Mouse (Mus musculus) T-helper 1 cell (primary cell): ENCODE data around the gene Elmo1.

Experiments used
- in situ Hi-C: fragments of 300-600 bp; cut with MboI, MseI; formaldehyde crosslinking; loops from one replicate; pipeline ENCODE4 v1.15.1; 2025; ENCODE audit warnings: high pct_unique_total_duplicates

The Elmo1 gene

DNA sequence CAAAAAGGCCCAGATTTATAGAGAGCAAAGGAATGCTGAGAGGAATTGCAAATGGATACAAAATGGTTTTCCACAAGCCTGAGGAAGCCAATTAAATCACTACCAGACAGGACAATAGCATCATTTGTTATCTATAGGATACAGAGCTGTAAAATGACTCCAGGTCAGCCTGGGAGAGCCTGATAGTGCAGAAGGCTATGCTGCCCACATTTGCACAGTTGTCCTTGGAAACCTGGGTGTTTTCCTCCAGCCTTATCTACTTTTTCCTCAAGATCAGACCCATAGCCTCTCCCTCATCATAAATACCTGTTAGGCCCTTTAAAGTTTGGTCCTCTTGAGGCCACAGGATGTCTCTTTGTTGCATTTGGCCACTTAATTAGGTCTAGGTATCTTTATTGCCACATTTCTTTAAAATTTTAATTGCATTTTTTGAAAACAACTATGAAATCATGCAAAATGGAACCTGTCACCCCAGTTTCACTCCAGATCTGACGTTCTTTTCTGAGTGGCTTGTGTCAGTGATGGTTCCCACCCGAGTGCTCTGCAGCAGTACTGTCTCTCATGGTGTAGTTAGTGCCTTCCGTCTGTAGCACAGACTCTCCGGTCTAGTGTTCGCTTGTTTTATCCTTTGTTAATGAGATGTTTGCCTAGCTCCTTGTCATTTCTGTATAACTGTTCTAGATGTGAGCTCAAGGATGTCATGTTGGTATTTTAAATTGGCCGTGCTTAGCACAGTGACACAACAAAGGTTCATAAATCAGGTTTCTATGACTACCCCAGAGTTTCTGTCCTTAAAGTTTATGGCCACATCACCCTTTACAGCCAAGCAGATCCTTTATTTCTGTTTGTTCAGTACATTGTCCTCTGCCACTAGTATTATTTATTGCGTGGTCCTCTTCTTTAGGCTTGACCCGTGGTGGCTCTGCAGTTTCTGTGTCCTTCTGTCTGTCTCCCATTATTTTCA lies 167.4 kb downstream of the Elmo1 start:
- in situ Hi-C loops, result no loop called here

DNA sequence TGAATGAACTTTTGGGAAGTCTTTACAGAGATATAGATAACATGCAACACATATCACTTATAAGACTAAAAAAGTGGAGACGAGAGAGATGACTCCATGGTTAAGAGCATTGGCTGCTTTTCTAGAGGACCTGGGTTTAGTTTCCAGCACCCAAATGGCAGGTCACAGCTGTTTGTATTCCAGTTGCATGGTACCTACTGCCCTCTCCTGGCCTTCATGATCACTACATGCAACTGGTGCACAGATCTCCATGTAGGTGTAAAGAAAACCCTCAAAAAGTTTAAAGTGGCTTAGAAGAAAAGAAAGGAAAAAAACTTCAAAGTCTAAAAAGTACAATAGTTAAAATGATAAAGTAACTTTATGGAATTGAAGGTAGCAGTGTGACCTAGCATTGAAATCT lies 172.8 kb downstream of the Elmo1 start:
- in situ Hi-C loops, result no loop called here

DNA sequence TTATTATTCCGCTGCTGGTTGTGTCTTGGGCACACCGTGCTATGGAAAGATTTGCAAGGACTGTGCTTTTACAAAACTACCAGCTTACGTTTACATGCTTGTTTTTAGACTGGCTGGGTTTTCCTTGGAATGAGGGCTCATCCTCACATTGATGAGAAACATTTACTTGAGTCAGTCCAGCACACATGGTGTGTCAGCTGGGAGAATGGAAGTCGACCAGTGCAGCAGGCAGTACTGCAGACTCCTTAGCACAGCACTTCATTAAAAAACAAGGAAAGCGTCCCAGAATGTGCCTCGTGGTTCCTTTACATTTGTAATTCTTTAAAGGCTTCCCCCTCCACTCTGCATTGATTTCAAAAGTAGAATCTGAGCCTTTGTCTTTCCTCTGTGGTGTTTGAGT lies 179.8 kb downstream of the Elmo1 start:
- in situ Hi-C loops, result no loop called here

DNA sequence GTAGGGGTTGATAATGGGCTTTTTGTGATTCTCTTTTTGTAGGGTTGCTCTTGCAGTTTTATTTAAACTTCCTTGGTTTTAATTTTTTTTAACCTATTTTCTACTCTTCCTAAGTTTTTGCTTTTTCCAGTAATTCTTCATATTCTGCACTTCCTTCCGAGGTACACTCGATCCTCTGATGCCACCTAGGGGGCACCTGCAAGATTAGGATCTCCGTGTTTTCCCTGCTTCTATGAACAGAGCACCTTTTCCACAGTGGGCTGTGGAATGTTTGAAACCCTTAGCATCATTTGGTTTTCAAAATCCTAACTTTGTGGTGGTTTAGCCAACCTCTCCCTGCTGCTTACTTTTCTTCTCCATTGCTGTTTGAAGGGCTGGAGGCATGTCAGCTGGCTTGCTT lies 181.4 kb downstream of the Elmo1 start:
- in situ Hi-C loops, result no loop called here

DNA sequence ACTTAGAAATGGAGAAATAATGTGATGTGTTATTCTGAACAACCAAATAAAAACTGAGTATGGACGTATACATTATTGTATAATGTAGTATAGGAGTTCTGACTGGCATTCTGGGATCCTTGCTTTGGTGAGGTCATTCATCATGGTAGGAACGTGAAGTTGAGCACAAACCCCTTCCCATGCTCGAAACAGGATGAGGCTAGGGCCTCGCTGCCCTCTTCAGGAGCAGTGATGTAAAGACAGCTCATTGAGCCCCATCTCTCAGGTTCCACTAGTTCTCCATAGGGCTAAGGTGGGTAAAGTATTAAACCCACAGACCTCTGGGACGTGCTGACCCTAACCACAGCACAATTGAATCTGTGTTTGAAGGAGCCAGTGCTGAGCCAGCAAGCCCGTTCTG lies 182.2 kb downstream of the Elmo1 start:
- in situ Hi-C loops, result no loop called here

DNA sequence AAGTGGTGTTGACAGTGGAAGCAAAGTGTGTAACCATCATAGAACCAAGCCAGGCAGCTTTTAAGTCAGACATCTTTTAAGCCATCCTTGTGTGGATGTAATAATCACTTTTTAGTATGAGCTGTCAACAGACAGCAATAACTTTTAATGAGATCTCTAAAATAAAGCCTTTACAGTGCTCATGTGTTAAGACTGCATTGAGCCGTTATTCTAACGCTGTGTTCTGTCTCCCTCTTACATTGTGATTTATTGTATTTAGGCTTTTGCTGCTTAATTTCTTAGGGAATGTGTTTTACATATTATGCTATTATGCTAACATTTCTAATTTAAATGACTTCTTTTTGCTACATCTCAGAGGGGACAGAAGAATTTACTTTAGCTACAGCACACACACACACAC lies 189.5 kb downstream of the Elmo1 start:
- in situ Hi-C loops, result no loop called here

DNA sequence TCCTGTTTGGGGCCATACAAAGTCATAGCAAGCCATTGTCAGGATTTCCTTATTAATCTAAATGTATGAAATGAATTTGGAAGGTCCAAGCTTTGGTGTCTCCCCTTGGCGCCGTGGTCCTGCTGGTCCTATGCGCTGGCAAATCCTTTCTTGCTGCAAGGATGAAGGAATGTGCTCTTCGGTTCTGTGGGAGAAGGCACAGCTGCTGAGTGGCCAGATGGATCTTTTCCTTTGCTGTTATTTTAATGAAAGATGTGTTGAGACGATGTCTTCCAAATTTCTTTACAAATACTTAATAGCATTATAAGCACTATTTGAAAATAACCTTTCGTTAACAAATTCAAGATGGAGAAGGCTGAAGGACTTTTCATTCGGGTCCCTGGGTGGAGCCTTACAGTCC lies 193.5 kb downstream of the Elmo1 start:
- in situ Hi-C loops, result no loop called here

DNA sequence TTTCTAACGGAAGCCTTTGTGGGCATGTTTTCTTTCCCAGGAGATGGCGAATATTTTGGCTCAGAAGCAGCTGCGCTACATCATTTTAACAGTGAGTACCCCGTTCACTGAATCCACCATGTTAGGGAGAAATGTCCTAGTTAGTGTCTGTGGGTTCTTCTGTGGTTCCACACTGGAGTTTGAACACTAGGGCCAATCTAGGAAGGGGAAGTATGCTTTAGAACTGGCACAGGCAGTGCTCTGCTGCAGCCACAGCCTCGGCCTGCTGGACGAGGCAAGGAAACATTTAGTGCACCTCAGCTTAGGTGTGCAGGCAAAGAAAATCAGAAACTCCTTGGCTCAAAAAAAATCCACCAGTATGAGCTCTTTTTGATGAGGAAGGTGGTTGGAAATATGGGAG lies 196.3 kb downstream of the Elmo1 start:
- in situ Hi-C loops, result no loop called here

DNA sequence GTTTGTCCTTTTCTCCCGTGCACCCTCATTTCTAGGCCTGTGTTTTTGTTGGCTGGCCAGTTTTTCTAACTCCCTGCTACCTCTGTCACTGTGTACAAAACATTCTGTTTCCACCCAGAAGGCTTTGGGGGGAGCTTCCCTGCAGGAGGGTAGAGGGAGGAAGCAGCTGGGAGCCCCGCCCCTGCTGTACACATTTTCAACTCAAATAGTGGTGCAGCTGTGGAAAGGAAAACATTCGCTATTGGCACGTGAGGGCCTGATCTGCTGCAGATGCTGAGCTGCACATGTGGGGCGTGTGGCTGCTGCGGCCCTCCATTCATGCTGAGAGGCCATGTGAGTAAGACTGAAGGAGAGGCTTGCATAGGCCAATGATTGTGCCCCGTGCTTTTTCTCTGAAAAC lies 198.0 kb downstream of the Elmo1 start:
- in situ Hi-C loops, result no loop called here

DNA sequence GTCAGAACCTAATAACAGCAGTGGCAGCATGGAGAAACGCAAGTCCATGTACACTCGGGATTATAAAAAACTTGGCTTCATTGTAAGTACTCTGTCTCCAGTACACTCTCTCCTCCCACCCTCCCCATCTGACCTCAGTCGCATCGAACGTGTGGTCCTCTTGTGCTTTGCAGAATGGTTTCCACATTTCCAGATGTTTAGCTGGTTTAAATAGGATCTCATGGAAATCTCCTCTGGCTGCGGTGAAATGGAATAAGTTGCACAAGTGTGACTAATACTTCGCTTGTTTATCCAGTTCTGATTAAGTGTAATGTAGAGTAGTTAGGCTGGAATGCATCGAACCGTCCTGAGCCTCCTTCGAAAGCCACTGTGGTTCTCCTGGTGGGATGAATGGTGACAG lies 200.0 kb downstream of the Elmo1 start:
- in situ Hi-C loops, result loop anchor here (10.0 kb wide), 1 partner anchor 586 kb away; no protein-coding TSS in a partner anchor

DNA sequence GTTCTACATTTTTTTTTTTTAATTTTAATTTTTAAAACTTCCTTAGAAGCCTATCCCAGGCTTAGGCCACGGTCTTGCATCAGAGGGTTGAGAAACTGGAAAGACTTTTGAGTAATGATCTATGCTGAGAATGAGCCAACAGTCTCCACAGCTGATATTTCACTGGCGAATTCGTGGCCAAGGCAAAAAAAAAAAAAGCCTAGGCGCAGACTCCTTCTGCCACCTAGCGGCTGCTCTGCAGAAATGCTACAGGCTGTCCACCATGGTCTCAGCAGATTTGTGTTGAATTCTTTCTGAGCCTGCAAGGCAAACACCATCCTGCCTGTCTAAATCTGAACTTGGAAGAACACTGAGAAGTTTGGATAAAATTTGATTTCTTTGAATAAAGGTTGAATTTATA lies 202.0 kb downstream of the Elmo1 start:
- in situ Hi-C loops, result loop anchor here (10.0 kb wide), 1 partner anchor 588 kb away; no protein-coding TSS in a partner anchor

DNA sequence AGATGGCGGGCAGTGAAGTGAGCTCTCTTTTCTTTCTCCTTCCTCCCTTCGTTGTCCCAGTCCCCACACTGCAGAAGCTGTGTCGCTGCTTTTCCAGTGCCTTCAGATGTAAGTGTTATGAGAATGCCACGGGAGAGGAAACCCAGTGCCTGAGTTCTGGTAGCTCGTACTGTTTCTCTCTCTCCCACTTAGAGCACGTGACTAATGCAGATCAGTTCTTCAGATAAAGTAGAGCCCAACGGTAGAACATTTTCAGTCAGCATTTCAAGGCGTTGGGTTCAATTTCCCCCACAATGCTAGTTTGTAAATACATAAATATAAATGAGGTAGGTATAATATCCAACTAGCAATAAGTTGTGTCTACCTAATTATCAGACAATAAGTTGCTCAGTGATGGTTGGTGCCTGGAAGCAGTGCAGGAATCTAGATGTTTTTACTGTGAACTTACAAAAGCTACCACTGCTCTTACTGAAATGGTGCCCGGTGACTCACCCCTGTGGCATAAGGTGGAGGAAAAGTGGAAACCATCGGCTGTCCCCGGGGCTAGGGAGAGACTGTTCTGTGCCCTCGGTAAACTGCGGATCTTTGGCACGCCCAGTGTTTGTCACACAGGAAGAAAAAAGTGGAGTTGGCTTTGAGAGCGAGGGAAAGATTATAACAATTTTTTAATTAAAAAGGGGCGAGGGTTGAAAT lies 205.0 kb downstream of the Elmo1 start:
- in situ Hi-C loops, result loop anchor here (10.0 kb wide), 1 partner anchor 591 kb away; no protein-coding TSS in a partner anchor

DNA sequence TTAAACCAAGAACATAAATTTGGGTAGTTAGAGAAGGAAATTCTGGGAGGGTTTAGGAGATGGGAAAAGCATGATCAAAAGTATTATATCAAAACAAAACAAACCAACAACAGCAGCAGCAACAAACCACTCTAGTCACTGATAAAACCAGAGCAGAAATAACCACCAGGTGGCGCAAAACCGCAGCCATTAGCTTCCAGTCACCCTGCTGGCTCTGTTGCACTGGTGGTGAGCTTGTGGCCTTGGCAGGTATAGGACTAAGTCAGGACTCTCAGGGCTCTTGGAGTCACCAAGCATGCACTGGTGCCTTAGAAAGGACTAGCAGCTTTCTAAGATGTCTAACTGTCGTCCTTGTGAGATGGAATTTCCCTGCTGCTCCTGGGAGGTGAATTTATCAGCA lies 207.4 kb downstream of the Elmo1 start:
- in situ Hi-C loops, result loop anchor here (10.0 kb wide), 1 partner anchor 593 kb away; no protein-coding TSS in a partner anchor

DNA sequence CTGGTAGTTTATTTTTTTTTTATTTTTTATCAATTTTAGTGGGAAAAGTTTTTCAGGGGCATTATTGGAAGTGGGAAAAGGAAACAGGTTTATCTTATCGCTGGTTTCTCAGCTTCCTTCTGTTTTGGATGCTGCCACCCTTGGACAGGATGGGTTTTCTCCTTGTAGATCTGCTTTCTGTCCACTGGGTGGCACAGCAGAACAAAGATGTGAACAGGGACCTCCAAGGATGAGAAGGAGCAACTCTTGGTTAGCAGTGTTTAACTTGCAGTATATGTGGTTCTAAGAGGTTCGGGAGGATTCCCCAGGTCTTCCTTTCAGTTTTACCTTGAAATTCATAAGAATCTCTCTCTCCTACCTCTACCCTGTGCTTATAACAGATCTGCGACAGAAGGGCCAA lies 209.0 kb downstream of the Elmo1 start:
- in situ Hi-C loops, result loop anchor here (10.0 kb wide), 1 partner anchor 595 kb away; no protein-coding TSS in a partner anchor

DNA sequence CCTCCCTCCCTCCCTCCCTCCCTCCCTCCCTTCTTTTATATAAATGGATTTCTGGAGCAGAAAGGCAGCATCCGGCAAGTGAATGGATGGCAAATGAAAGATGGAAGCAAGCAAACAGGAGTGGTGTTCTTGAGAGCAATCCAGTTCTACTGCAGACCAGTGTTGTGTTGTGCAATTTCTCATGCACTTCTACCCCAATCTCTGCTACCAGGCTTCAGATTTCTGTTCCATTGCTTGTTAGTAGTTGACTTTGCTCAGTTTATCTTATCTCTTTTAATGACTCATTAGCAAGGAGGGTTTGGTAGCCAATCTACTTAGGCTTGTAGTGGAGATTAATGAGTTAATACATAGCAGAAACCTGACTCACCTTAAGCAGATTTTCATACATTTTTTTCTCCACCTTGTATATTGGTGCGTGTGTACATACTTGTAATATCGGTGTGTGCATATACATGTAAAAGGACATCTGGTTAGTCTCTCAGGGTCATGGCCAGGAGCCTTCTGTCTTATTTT lies 209.7 kb downstream of the Elmo1 start:
- in situ Hi-C loops, result loop anchor here (5.0 to 25.0 kb wide), 2 partner anchors 637 to 857 kb away; no protein-coding TSS in a partner anchor

DNA sequence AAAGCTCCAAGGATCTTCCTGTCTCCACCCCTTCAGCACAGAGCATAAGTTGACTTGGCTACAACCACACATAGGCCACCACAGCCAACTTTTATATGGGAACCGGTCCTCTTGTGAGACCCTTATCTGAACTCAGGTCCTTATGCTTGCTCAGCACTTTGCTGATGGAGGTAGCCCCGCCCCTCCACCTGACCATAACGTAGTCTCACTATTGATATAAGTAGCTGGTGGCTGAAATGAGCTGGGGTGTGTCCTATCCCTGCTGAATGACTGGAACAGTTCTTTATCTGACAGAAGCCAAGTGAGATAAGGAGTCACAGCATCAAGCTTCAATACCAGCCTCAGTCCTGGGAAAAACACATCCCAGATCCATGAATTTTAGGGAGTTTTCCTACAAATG lies 210.2 kb downstream of the Elmo1 start:
- in situ Hi-C loops, result loop anchor here (5.0 to 25.0 kb wide), 2 partner anchors 637 to 857 kb away; no protein-coding TSS in a partner anchor

DNA sequence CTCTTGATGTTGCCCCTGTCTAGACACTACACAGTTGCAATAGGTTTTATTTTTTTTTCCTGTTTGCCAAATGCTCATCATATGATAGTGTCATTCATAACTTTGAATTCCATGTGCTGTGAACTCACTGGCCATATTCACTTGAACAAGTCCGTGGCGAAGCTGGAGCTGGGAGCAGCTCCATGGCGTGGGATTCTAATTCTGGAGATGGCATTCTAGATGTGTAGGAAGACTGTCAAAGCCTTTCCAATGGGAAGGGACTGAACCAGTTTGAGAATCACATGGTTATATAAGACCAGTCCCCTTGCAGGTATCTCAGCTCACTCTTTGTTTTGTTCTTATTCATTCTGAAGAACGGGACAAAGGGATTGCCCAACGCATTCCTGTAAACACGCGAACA lies 211.4 kb downstream of the Elmo1 start:
- in situ Hi-C loops, result loop anchor here (5.0 to 25.0 kb wide), 2 partner anchors 636 to 856 kb away; no protein-coding TSS in a partner anchor

DNA sequence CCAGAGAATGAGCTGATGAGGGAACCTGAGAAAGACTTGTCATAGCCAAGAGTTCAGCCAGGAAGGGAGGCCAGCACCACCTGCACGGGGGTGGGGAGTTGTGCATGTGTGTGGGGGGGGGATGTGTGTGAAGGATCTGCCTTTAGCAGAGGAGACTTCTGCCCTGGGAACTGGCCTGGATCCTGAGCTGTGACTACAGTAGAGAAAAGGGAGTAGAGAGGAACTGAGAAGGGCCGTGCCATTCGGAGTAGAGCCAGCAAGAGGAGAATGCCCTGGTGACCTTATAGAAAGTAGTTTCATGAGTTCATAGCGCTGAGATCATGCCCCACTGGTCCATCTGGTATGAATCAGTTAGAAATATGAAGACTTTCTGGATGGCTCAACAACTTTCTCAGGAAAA lies 215.2 kb downstream of the Elmo1 start:
- in situ Hi-C loops, result loop anchor here (25.0 kb wide), 1 partner anchor 632 kb away; no protein-coding TSS in a partner anchor

DNA sequence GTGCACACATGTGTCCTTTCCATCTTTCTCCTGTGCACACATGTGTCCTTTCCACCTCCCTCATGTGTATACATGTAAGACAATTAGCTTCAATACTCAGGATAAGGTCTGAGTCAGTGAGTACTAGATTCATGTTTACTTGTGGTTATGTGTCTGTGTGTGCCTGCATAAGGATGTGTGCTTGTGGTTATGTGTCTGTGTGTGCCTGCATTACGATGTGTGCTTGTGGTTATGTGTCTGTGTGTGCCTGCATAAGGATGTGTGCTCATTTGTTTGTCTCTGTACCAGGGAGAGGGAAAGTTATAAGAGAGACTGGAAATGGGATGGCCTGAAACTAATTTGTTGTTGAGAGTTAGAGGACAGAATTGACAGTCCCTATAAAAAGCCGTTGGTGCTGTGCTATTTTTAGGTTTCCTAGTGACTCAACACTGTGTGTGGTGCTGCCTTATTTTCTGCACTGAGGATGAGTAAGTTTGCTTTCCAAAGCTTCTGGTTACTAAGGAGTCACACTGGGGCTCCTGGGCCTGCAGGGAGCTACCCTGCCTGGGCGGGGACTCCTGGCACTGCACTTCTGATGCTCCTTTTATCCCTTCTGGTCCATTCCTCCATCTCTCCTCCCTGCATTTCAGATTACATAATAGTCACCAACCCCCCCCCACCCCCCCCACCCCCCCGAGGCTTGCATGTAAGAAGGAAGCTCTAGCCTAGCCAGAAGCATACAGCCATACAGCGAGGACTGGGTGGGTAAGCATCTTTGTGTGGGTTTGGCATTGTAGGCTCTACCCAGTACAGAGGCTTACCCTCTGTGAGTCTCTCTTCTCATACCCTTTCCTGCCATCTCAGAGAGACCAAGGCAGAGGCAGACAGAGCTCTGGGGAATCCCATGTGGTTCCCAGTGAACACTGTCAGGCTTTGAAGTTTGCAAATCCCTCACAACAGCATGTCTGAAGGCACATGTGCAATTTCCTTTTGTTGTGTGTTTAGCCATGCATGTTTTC lies 216.1 kb downstream of the Elmo1 start:
- in situ Hi-C loops, result loop anchor here (25.0 kb wide), 1 partner anchor 631 kb away; no protein-coding TSS in a partner anchor

DNA sequence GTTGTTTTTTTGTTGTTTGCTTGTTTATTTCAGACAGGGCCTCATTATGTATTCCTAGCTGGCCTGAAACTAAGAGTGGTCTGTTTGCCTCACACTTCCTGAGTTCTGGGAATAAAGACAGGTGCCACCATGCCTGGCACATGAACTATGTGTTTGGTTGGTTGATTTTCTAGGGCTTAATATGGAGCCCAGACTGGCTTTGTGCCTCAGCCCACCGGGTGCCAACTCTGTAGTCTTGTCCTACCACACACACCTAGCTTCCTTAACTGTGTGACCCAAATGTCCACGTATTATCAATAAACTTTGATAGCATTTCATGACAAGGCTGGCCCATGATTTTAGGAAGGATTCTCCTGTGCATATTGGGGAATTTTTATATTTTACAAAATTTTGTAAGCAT lies 217.0 kb downstream of the Elmo1 start:
- in situ Hi-C loops, result loop anchor here (25.0 kb wide), 1 partner anchor 630 kb away; no protein-coding TSS in a partner anchor

DNA sequence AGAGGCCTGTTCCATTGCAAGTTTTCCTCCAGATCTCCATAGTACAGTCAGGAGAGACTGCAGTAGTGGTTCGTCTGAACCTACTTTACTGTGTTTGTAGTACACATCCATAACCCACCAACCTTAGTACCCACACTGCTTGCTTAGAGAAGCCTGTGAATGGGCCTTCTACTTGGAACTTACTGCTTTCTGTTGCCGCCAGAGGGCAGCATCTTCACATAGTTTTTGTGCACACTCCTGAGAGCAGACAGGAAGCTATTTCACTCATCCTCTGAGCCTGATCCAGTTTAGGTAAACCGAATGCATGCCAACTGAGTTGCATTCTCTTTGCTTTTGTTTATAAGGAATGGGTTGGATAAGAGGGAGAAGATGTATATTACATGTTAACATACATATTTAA lies 221.2 kb downstream of the Elmo1 start:
- in situ Hi-C loops, result loop anchor here (10.0 to 25.0 kb wide), 2 partner anchors 163 to 626 kb away; no protein-coding TSS in a partner anchor
